Mouse (Mus musculus): ENCODE data around the gene Dlx4.

DNA sequence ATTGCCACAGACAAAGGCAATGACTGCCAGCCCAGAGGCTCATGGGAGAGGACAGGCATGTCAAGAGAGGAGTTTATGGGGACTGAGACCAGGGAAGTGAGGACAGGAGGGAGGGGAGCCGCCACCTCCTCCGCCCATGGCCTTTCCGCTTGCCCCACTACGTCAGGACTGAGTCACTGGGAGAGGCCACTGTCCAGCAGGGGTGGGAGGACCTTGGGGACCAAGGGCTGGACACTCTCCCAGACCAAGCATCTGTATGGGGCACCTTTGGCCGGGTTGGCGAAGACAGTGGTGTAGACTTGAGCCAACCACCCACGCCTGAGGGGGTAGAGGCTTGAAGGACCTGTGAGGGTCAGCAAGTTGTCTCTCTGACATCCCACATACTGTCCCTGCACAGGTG is 40.8 kb upstream of the Dlx4 start:
- no peak for TF ChIP-seq CTCF (IDR thresholded peaks at IDR 0.05)
- TF ChIP-seq EP300 (IDR thresholded peaks at IDR 0.05): no peak

Measured in lung, postnatal 0 days (tissue).